In genomic region chr9:60849986-60850385, GRCm38 (mm10) we compare ENCODE assay signal across 26 mouse cellular contexts. TPM values are rescaled to one million over a fixed set of nuclear protein-coding genes. Genes with fewer than 3 reads are reported as not detected.
DNase-seq lines count a peak whose midpoint lies in the region; TF ChIP-seq lines count a peak whose summit lies in the region.
"Had no signal": no experiment of that assay in that cellular context is flagged by ENCODE, and none has a peak within 500 bp of the region (broad histone marks: within the 10 kb centered on the region; RNA-seq: fewer than 3 reads in every experiment).

No protein-coding gene starts in this region.

- no peaks in the 10 kb centered on the region for H3K4me1 ChIP-seq in kidney, adult 2 months (ENCODE audit: control insufficient read depth, insufficient read depth, low read length)
- H3K4me1 ChIP-seq: limb, embryonic 13.5 days; liver, embryonic 12.5 days had no signal

- H3K36me3 ChIP-seq in kidney, adult 2 months (ENCODE audit: control insufficient read depth, insufficient read depth, low read length): no peaks in the 10 kb centered on the region; the same call in 1 of the 2 replicates
- H3K36me3 ChIP-seq: midbrain, embryonic 13.5 days had no signal

- no peak overlapping the region for H3K4me3 ChIP-seq in kidney, adult 2 months (ENCODE audit: insufficient read depth, low read depth, low read length)
- H3K4me3 ChIP-seq: hindbrain, embryonic 12.5 days; limb, embryonic 13.5 days; liver, embryonic 12.5 days; megakaryocyte, embryonic 14.5 days; midbrain, embryonic 13.5 days had no signal

- TF ChIP-seq POLR2A in kidney, adult 2 months (IDR thresholded peaks at IDR 0.05; ENCODE audit: low read depth, low read length): no peak

- H3K27me3 ChIP-seq in kidney, adult 2 months (replicated peaks; ENCODE audit: control insufficient read depth, insufficient read depth, low read length): no peaks in the 10 kb centered on the region
- H3K27me3 ChIP-seq: CH12.LX; hindbrain, embryonic 12.5 days; limb, embryonic 13.5 days; liver, embryonic 12.5 days; midbrain, embryonic 13.5 days had no signal

- peak overlapping the region; percentile 73 for H3K27ac ChIP-seq in kidney, adult 2 months (ENCODE audit: insufficient read depth, low read depth, low read length)
- H3K27ac ChIP-seq: hindbrain, embryonic 12.5 days; limb, embryonic 13.5 days; liver, embryonic 12.5 days; midbrain, embryonic 13.5 days had no signal

- WGBS in kidney, adult 2 months: 68% methylated on average over 12 of the region's 12 CpGs

- no peak for TF ChIP-seq CTCF in kidney, adult 2 months (conservative IDR thresholded peaks at IDR 0.05; ENCODE audit: insufficient read depth, insufficient read length, low read depth, low read length)

- peak; percentile 33 to 55 for DNase-seq in cerebellum, postnatal 10 days
- DNase-seq in cerebellum, adult 8-10 months: no peak
- peak; percentile 51 for DNase-seq in kidney, adult 2 months
- no peak for DNase-seq in kidney, postnatal 4 days
- DNase-seq in kidney, postnatal 36 days: peak; percentile 39 to 47
- no peak for DNase-seq in kidney, adult 8-10 months
- peak; percentile 22 for DNase-seq in lung, postnatal 10 days
- DNase-seq in lung, postnatal 14 days: no peak
- DNase-seq: adrenal gland, adult 2 months; adrenal gland, postnatal 36 days; cerebellum, adult 2 months; cerebellum, postnatal 36 days; gastrocnemius, postnatal 36 days; heart, postnatal 14 days; layer of hippocampus, adult 9-11 months; liver, postnatal 0 days; lung, postnatal 4 days; thymus, adult 2 months; thymus, postnatal 36 days had no signal

RNA-seq across cellular contexts. Expression of gene Uaca, which starts 55.6 kb away (rescaled TPM):
- 13.5 and 16.4 TPM in 2 replicates for polyA plus RNA-seq in kidney, adult 2 months (2012; rRNA removed)
- polyA plus RNA-seq: activated CD4-positive, CD25-positive, alpha-beta regulatory T cell, adult 4 months had no signal

Comparison
In these comparisons a context has a peak if more than half of its experiments do, and no peak if none do; other contexts are left out.
1. DNase-seq: peak in cerebellum, postnatal 10 days (2 of 2), kidney, adult 2 months (single experiment), kidney, postnatal 36 days (2 of 2) and lung, postnatal 10 days (single experiment); none in cerebellum, adult 8-10 months (single experiment), kidney, postnatal 4 days (0 of 2), kidney, adult 8-10 months (0 of 2) and lung, postnatal 14 days (single experiment).